Mouse (Mus musculus) intestine, postnatal 0 days (tissue): ENCODE data around the gene Aldh1a1. TPM values are rescaled to one million over a fixed set of nuclear protein-coding genes. Genes with fewer than 3 reads are reported as not detected.

ENCODE experiments used
- ATAC-seq: fragments of 200-750 bp; cut with Nextera tagmentation; 2 replicates; pipeline ENCODE4 v1.8.0; 2017; ENCODE audit warnings: mild to moderate bottlenecking, moderate TSS enrichment, moderate library complexity
- H3K27ac ChIP-seq: fragments of 300-500 bp; sonication (generic); 2 replicates; pipeline ENCODE4 v1.5.1; 2014; ENCODE audit warnings: mild to moderate bottlenecking, low read depth, low read length, moderate library complexity
- H3K27me3 ChIP-seq: fragments of 300-500 bp; sonication (generic); replicated peaks from 2 replicates; pipeline ENCODE4 v1.6.1; 2014; ENCODE audit warnings: low read length, mixed read lengths; ENCODE audit not compliant: control insufficient read depth, insufficient read depth
- H3K36me3 ChIP-seq: fragments of 300-500 bp; sonication (generic); 2 replicates; pipeline ENCODE4 v1.6.1; 2014; ENCODE audit warnings: mild to moderate bottlenecking, moderate library complexity; ENCODE audit not compliant: control insufficient read depth, insufficient read depth
- H3K4me1 ChIP-seq: fragments of 300-500 bp; sonication (generic); replicated peaks from 2 replicates; pipeline ENCODE4 v1.6.1; 2014; ENCODE audit warnings: antibody characterized with exemption, low read length, mixed read lengths; ENCODE audit not compliant: control insufficient read depth, insufficient read depth
- H3K4me2 ChIP-seq: fragments of 300-500 bp; sonication (generic); replicated peaks from 2 replicates; pipeline ENCODE4 v1.6.1; 2014; ENCODE audit warnings: low read depth, mild to moderate bottlenecking, moderate library complexity
- H3K4me3 ChIP-seq: fragments of 300-500 bp; sonication (generic); 2 replicates; pipeline ENCODE4 v1.5.1; 2014; ENCODE audit warnings: low read depth, low read length
- H3K9ac ChIP-seq: fragments of 300-500 bp; sonication (generic); 2 replicates; pipeline ENCODE4 v1.6.1; 2014; ENCODE audit warnings: mild to moderate bottlenecking, low read depth, low read length
- H3K9me3 ChIP-seq: fragments of 300-500 bp; sonication (generic); 2 replicates; pipeline ENCODE4 v1.6.1; 2016; ENCODE audit warnings: mixed run types; ENCODE audit not compliant: control insufficient read depth
- CTCF ChIP-seq: sonication (generic); IDR thresholded peaks from 2 replicates; pipeline ENCODE4 v1.5.1; 2016; ENCODE audit warnings: low read depth, mild to moderate bottlenecking, control low read depth, antibody characterized with exemption, moderate library complexity
- WGBS: fragments of 180-500 bp; shearing (Covaris S2); extraction: QIAGEN DNeasy Blood & Tissue Kit; methylation state at CpG from one replicate; pipeline ENCODE4 v1.1.7; 2014; 5-methylcytosine and 5-hydroxymethylcytosine counted together
- polyA plus RNA-seq: library from polyadenylated mRNA; unstranded; fragments of >200 nt; fragmentation: Nextera tagmentation; extraction: Ambion mirVana; gene quantifications from 2 replicates; pipeline ENCODE4 v1.2.1, GENCODE M21; 2015

The Aldh1a1 gene
- polyA plus RNA-seq, 1 experiment from 2014 or later = 37.4 TPM

- Histone ChIP-seq H3K4me1 (no peaks in the 10 kb centered on the region; the same call in 1 of the 2 replicates), H3K36me3 (no peaks in the 10 kb centered on the region), H3K27me3 (no peaks in the 10 kb centered on the region), H3K4me2 (no peak overlapping the region), H3K4me3 (no peak overlapping the region), H3K9ac (no peak overlapping the region; the same call in 1 of the 2 replicates), H3K9me3 (no peaks in the 10 kb centered on the region), H3K27ac (no peak overlapping the region)
- 6% methylated on average over 2 of the region's 2 CpGs for WGBS
- no peak for TF ChIP-seq CTCF
- no peak for ATAC-seq
These were observed 157.5 kb downstream of the Aldh1a1 start for GRCm38 (mm10) chr19:20650008-20650407.

- peaks cover 5% of the 10 kb centered on the region for H3K4me1 ChIP-seq
- H3K9ac ChIP-seq = no peak overlapping the region
- no peak for TF ChIP-seq CTCF
- H3K9me3 ChIP-seq = no peaks in the 10 kb centered on the region
- 37% methylated on average over 1 of the region's 1 CpGs for WGBS
- no peaks in the 10 kb centered on the region for H3K27me3 ChIP-seq
- H3K27ac ChIP-seq = peak overlapping the region; percentile 72; the same call in 1 of the 2 replicates
- ATAC-seq = peak; percentile 56
- no peak overlapping the region for H3K4me3 ChIP-seq
- H3K36me3 ChIP-seq = no peaks in the 10 kb centered on the region
- H3K4me2 ChIP-seq = no peak overlapping the region
These were observed 160.7 kb downstream of the Aldh1a1 start for GRCm38 (mm10) chr19:20653082-20653676.

DNA sequence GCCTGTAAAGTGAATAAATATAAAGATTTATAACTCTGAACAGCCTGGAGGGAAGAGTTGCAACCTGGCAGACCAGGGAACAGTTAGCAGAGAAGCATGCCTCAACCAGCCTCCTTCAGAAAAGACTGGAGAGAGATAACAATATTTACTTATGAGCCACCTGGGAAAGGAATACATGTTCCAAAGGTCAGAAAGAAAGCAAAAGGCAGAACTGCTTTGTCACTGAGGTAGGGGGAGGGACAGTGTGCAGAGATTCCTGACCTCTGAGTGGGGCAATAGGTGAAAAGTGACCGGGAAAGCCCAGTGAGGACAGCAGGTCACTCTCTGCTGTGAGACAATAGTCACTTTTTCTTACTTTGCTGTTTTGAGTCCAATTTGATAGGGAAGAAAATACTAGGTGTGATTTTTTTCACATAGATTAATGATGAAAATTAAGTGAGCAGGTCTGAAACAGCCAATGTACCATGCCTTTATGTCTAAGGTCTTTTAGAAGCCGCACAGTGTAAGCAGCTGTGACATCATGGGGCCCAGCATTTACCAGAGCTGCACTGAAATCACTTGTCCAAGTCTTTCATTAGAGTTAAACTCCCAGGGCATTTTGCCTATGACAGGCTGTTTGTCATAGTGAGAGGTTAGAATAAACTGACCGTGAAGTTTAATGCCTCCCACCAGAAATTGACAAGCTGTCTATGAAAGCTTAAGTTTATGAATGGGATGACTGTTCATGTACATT lies 161.8 kb downstream of the Aldh1a1 start:
- Histone ChIP-seq H3K4me2 (no peak overlapping the region; the same call in 1 of the 2 replicates), H3K4me3 (no peak overlapping the region), H3K9me3 (no peaks in the 10 kb centered on the region), H3K9ac (no peak overlapping the region), H3K27me3 (no peaks in the 10 kb centered on the region), H3K4me1 (peaks cover 5% of the 10 kb centered on the region), H3K27ac (peak overlapping the region; percentile 72), H3K36me3 (no peaks in the 10 kb centered on the region)
- peak; percentile 93 for ATAC-seq
- 26% methylated on average over 3 of the region's 3 CpGs for WGBS
- TF ChIP-seq CTCF = no peak

DNA sequence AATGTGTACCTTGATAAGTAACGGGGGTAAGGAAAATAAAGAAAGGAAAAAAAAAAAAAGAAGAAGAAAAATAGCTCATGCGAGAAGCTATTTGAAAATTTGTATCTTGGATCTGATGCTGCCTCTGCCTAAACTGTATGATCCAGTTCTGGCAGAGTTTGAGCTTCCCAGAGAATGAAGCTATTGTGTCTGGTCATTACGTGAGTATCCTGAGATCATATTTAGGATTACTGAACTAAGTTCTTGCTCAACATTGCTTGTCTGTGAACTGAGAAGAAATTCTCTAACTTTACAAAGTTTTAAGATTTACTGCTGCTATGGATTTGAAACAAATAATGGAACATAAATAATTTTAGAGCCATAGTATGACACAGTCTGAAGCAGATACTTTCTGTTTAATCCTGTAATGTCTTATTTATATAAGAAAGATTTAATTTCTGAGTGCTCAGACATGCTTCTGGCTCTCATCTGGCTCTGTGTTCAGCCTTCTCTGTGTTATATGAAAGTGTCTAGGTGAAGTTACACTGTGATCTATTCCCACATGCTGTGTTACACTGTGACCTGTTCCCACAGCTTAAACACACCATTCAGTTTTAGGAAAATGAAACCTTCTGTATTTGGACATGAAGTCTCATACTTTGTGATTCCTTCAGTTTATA lies 185.3 kb downstream of the Aldh1a1 start:
- Histone ChIP-seq H3K36me3 (no peaks in the 10 kb centered on the region), H3K4me2 (no peak overlapping the region), H3K9me3 (no peaks in the 10 kb centered on the region), H3K27me3 (no peaks in the 10 kb centered on the region), H3K4me3 (no peak overlapping the region), H3K9ac (no peak overlapping the region), H3K27ac (no peak overlapping the region), H3K4me1 (no peaks in the 10 kb centered on the region)
- no peak for ATAC-seq
- 71% methylated on average over 3 of the region's 3 CpGs for WGBS
- TF ChIP-seq CTCF = no peak

Other genes starting within 250 kb of the Aldh1a1 start
- gene Anxa1, start 101.8 kb upstream of the Aldh1a1 start, polyA plus RNA-seq = 46.5 and 48.9 TPM in 2 replicates
- gene Aldh1a7, start 234.8 kb downstream of the Aldh1a1 start, polyA plus RNA-seq = 10.3 and 10.4 TPM in 2 replicates